Mouse (Mus musculus) spleen, adult 2 months (tissue): Measurements from ENCODE around the gene Mettl8. TPM values are rescaled to one million over a fixed set of nuclear protein-coding genes. Genes with fewer than 3 reads are reported as not detected.
A peak's percentile ranks its signal among the peaks of the same experiment; 100 is the strongest.

Experiments used
- DNase-seq, 2 experiments: peaks; one replicate each; pipeline versions ENCODE4 v3.0.0 to v3.0.0-alpha.2; 2012 to 2021; ENCODE audit warnings: low spot score in 2 of 2, low read depth in 1 of 2
- H3K27ac ChIP-seq: fragments of 200-500 bp; 2 replicates; pipeline ENCODE4 v1.5.1; 2012; ENCODE audit warnings: low read length, inconsistent platforms; ENCODE audit not compliant: insufficient read depth
- H3K27me3 ChIP-seq: fragments of 200-500 bp; 2 replicates; pipeline ENCODE4 v1.6.1; 2012; ENCODE audit warnings: mild to moderate bottlenecking, moderate library complexity, low read length, inconsistent platforms; ENCODE audit not compliant: control insufficient read depth, insufficient read depth
- H3K36me3 ChIP-seq: fragments of 200-500 bp; 2 replicates; pipeline ENCODE4 v1.6.1; 2012; ENCODE audit warnings: mild to moderate bottlenecking, low read length, inconsistent platforms; ENCODE audit not compliant: control insufficient read depth, insufficient read depth
- H3K4me1 ChIP-seq: fragments of 200-500 bp; 2 replicates; pipeline ENCODE4 v1.6.1; 2011; ENCODE audit warnings: inconsistent platforms; ENCODE audit not compliant: control insufficient read depth, insufficient read depth, insufficient read length
- H3K4me3 ChIP-seq: fragments of 200-500 bp; 2 replicates; pipeline ENCODE4 v1.5.1; 2011; ENCODE audit warnings: mild to moderate bottlenecking, inconsistent platforms; ENCODE audit not compliant: insufficient read depth, insufficient read length; ENCODE audit errors: extremely low read depth
- CTCF ChIP-seq: fragments of 200-500 bp; IDR thresholded peaks from 2 replicates; pipeline ENCODE4 v1.5.1; 2011; ENCODE audit warnings: mild to moderate bottlenecking, inconsistent platforms; ENCODE audit not compliant: insufficient read depth, insufficient read length, insufficient replicate concordance; ENCODE audit errors: extremely low read depth
- POLR2A ChIP-seq: fragments of 200-500 bp; IDR thresholded peaks from 2 replicates; pipeline ENCODE4 v1.6.1; 2011; ENCODE audit warnings: low read depth, low read length, inconsistent platforms
- whole genome bisulfite sequencing: fragments of 180-500 bp; shearing (Covaris S2); methylation state at CpG from one replicate; pipeline ENCODE4 v1.1.7; 2018; 5-methylcytosine and 5-hydroxymethylcytosine counted together
- polyA plus RNA-seq: library from polyadenylated mRNA; depleted of rRNA; stranded (reverse); fragments of >200 nt; gene quantifications from 2 replicates; pipeline ENCODE4 v1.2.3, GENCODE M21; 2012

The Mettl8 gene
- polyA plus RNA-seq, 1 experiment = 3.5 TPM

DNA sequence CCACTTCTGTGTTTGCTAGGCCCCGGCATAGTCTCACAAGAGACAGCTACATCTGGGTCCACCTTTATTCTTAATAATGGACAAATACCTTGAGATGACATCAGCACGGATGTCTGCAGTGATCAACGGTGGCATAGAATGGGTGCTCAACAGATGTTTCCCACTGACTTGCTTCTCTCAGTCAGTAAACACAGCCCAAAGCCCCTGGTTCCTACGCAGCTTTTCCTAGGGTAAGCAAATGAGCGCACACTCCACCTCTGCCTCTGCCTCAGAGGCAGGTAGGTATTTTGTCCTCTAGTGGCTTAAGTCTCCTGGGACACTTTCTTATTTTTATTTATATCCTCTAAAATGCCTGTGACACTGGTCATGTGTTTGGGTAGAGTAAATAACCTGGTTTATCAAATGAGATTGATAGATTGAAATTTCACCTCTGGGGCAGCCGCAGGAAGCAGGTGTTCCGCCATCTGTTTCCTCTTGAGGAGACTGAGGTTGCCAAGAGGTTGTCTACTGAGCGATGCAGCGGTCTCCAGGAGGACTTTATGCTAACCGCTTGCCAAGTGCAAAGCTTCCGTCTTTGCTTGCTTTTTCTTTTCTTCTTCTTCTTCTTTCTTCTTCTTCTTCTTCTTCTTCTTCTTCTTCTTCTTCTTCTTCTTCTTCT, 124.6 kb downstream of the Mettl8 start:
- peak overlapping the region; percentile 15 for H3K27ac ChIP-seq
- peaks cover 15% of the 10 kb centered on the region; the same call in 1 of the 2 replicates for H3K4me1 ChIP-seq
- no peaks in the 10 kb centered on the region for H3K27me3 ChIP-seq
- TF ChIP-seq POLR2A (no peak), CTCF (no peak)
- DNase-seq = peak; percentile 42 to 75
- no peaks in the 10 kb centered on the region for H3K36me3 ChIP-seq
- H3K4me3 ChIP-seq = no peak overlapping the region
- whole genome bisulfite sequencing = 14% methylated on average over 11 of the region's 11 CpGs

DNA sequence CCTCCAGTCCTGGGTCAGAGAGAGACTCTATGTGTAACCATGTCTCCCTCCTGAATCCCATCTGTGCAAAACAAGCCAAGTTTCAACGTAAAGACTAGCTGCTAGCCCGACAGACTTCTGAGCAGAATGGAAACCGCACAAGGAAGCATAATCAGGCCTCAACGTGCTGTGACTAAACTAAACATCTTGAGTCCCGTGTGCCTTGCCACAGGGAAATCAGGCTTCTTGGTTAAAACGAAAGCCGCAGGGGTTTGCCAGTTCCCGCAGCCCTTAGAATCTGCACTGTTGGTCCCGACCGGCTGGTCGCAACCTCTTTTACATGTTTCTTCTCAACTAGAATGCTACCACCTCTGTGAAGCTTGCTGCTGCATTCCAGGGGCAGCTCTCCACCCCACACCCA, 125.7 kb downstream of the Mettl8 start:
- DNase-seq = no peak
- Histone ChIP-seq H3K4me3 (no peak overlapping the region), H3K27me3 (no peaks in the 10 kb centered on the region), H3K4me1 (peaks cover 15% of the 10 kb centered on the region; the same call in 1 of the 2 replicates), H3K27ac (no peak overlapping the region), H3K36me3 (no peaks in the 10 kb centered on the region)
- TF ChIP-seq CTCF = no peak
- WGBS = 64% methylated on average over 11 of the region's 11 CpGs

DNA sequence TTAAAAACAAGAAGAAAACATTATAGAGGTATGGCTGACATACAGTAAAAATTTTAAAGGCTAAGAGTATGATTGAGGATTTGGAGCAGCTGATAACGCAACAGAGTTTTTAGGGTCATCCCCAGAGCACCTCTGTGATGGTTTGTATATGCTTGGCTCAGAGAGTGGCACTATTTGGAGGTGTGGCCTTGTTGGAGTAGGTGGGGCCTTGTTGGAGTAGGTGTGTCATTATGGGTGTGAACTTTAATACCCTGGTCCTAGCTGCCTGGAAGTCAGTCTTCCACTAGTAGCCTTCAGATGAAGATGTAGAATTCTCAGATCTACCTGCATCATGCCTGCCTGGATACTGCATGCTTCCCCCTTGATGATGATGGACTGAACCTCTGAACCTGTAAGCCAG, 131.3 kb downstream of the Mettl8 start:
- TF ChIP-seq CTCF = no peak
- TF ChIP-seq POLR2A = no peak
- Histone ChIP-seq H3K27ac (no peak overlapping the region), H3K36me3 (no peaks in the 10 kb centered on the region), H3K27me3 (no peaks in the 10 kb centered on the region), H3K4me1 (no peaks in the 10 kb centered on the region; the same call in 1 of the 2 replicates), H3K4me3 (no peak overlapping the region)
- DNase-seq = no peak
- 87% methylated on average over 1 of the region's 1 CpGs for WGBS

DNA sequence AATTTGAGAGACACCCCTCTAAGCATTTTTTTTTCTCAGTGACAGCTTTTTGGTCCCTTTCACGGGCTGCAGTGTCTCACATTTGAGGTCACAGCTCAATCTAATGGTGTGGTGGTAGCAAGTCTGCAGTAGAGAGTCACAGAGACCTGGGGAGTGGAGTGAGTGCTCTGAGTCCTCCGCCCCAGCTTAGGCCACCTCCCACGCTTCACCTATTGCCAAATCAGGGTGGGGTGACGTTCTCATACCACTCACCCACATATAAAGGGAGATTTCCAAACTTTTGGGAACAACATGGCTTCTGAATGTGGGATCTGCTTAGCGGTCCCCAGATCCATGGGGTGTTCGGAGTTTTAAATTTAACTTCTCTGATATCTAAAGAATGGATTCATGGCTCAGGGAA, 132.6 kb downstream of the Mettl8 start:
- no peak overlapping the region for H3K4me3 ChIP-seq
- H3K27ac ChIP-seq = no peak overlapping the region
- H3K4me1 ChIP-seq = no peaks in the 10 kb centered on the region; the same call in 1 of the 2 replicates
- WGBS = 77% methylated on average over 6 of the region's 6 CpGs
- DNase-seq = no peak
- TF ChIP-seq CTCF = no peak
- TF ChIP-seq POLR2A = no peak
- H3K27me3 ChIP-seq = no peaks in the 10 kb centered on the region
- H3K36me3 ChIP-seq = no peaks in the 10 kb centered on the region

DNA sequence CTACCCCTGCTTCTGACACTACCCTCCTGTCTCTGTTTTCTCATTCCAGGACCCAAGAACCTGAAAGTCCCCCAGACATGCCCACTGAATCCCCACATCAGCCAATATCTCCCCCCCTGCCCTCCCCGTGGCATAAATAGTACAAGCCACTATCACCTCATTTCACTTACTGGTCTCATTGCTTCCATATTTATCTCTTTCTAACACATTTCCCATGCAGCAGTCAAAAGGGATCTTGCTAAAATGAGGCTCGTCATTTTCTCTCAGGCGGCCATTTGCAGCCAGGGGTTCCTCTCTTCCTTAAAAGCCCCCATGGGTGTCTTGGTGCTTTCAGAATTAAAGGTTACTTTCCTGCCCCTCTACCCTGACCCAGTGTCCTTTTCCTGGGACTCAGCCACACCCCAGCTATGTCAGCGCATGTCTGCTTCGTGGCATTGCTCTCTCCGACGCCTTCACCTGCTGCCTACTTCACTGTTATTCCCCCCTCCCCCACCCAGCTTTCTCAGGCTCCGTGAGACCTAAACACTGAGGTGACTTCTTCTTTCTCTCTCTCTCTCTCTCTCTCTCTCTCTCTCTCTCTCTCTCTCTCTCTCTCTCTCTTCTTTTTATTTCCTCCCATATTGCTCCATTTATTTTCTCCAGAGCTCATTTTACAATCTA, 134.3 kb downstream of the Mettl8 start:
- no peak for TF ChIP-seq POLR2A
- no peak for TF ChIP-seq CTCF
- no peaks in the 10 kb centered on the region for H3K27me3 ChIP-seq
- no peak for DNase-seq
- no peak overlapping the region for H3K4me3 ChIP-seq
- no peaks in the 10 kb centered on the region; the same call in 1 of the 2 replicates for H3K4me1 ChIP-seq
- no peak overlapping the region for H3K27ac ChIP-seq
- H3K36me3 ChIP-seq = no peaks in the 10 kb centered on the region
- 46% methylated on average over 8 of the region's 8 CpGs for WGBS

DNA sequence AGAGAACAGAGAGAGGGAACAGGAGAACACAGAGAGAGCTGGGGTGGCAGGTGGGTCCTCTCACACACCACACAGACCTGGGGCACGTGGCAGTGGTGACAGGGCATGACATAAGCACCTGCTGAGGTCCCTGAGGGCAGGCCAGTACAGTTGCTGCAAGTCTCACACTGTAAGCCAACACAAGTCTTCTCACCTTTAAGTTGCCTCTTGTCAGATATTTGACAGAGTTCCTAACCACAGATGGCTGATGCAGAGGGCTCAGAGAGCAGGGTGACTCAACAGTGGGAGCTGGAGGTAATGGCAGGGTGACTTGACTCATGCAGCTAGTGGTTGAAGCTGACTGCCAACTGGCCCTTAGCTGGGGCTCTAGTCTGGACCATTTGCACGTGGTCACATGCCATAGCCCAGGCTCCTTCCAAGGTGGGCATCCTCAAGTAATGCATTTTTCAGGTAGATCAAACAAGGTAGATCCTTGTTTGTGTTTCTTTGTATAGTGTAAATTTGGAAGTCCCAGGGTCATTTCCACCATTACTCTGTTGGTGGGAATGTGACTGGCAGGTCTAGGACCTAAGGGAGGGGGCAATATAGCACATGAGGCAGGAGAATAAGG, 135.4 kb downstream of the Mettl8 start:
- Histone ChIP-seq H3K36me3 (no peaks in the 10 kb centered on the region), H3K27ac (no peak overlapping the region), H3K4me1 (no peaks in the 10 kb centered on the region; the same call in 1 of the 2 replicates), H3K4me3 (no peak overlapping the region), H3K27me3 (no peaks in the 10 kb centered on the region)
- WGBS = 46% methylated on average over 2 of the region's 2 CpGs
- TF ChIP-seq POLR2A (no peak), CTCF (no peak)
- no peak for DNase-seq
